Mouse (Mus musculus) stomach, embryonic 14.5 days (tissue): ENCODE results near the gene Fgd4. TPM values are rescaled to one million over a fixed set of nuclear protein-coding genes. Genes with fewer than 3 reads are reported as not detected.

Experiments
- polyA plus RNA-seq: library from polyadenylated mRNA; unstranded; fragments of >200 nt; fragmentation: Nextera tagmentation; extraction: Ambion mirVana; gene quantifications from 2 replicates; pipeline ENCODE4 v1.2.1, GENCODE M21; 2014

Fgd4 gene
- polyA plus RNA-seq, 1 experiment from 2014 or later = 16.1 TPM

Other genes starting within 250 kb of the Fgd4 start
- gene Dnm1l, start 241.6 kb downstream of the Fgd4 start, polyA plus RNA-seq = 67.2 and 67.5 TPM in 2 replicates
- not detected in 2 replicates for gene Olfr19, start 75.9 kb upstream of the Fgd4 start, polyA plus RNA-seq
- gene Spag6l, start 228.9 kb upstream of the Fgd4 start, polyA plus RNA-seq = 0.17 and 0.39 TPM in 2 replicates